Mouse (Mus musculus): ENCODE measurements around the gene Cdkl3. TPM values are rescaled to one million over a fixed set of nuclear protein-coding genes. Genes with fewer than 3 reads are reported as not detected.

The Cdkl3 gene
- polyA plus RNA-seq, 1 experiment from 2014 or later: 13.2 TPM

- no peak for DNase-seq (ENCODE audit: low spot score)
- Histone ChIP-seq H3K4me3 (ENCODE audit: low read depth, low read length) (no peak overlapping the region; the same call in 1 of the 2 replicates), H3K4me2 (ENCODE audit: low read depth, low read length, severe bottlenecking) (peak overlapping the region; percentile 66), H3K27ac (ENCODE audit: low read depth, low read length) (no peak overlapping the region), H3K27me3 (ENCODE audit: control insufficient read depth, insufficient read depth, low read length) (no peaks in the 10 kb centered on the region), H3K9me3 (ENCODE audit: control insufficient read depth, low read length) (no peaks in the 10 kb centered on the region), H3K36me3 (ENCODE audit: control insufficient read depth, insufficient read depth, low read length) (no peaks in the 10 kb centered on the region), H3K4me1 (replicated peaks; ENCODE audit: control insufficient read depth, insufficient read depth, low read length) (peaks cover 6% of the 10 kb centered on the region; the same call in 1 of the 2 replicates), H3K9ac (ENCODE audit: low read length) (peak overlapping the region; percentile 60; the same call in 1 of the 2 replicates)
- ATAC-seq (replicated peaks; ENCODE audit: low FRiP score): no peak
- WGBS: 72% methylated on average over 2 of the region's 2 CpGs
Observed at GRCm38 (mm10) chr11:52097596-52097995, 93.6 kb downstream of the Cdkl3 start.

DNA sequence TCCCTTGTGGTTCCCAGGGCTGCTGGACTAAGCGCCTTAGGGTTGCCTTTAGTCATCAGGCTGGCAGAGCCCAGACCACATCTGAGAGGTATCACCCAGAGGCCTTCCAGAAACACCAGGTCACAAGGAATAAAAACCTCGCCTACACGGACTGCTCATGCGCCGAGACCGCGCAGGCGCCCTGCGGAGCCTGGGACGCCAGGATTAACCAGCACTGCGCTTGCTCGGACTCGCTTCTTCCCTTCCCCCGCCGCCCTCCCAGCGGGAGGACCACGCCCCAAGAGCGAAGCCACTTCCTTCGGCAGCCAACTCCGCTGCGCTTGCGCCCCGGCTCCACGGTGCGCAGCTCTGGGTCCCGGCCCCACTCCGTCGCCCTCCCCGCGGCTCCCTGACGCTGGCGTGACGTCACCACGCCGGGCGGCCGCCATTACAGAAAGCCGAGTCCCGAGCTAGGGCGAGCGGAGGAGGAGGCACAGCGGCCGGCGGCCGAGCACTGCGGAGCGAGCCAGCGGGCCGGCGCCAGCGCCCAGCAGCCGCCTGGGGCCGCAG, 94.5 kb downstream of the Cdkl3 start, which contains the start of gene Ppp2ca:
Ppp2ca (plus strand) TSS at position 284 of the 549 bp plus-strand sequence.
- peak; percentile 98 for ATAC-seq (replicated peaks; ENCODE audit: low FRiP score)
- Histone ChIP-seq H3K4me1 (replicated peaks; ENCODE audit: control insufficient read depth, insufficient read depth, low read length) (peaks cover 6% of the 10 kb centered on the region; the same call in 1 of the 2 replicates), H3K9ac (ENCODE audit: low read length) (peak within 1 kb of the TSS; percentile 98), H3K27ac (ENCODE audit: low read depth, low read length) (peak within 1 kb of the TSS; percentile 98), H3K27me3 (ENCODE audit: control insufficient read depth, insufficient read depth, low read length) (no peaks in the 10 kb centered on the region), H3K36me3 (ENCODE audit: control insufficient read depth, insufficient read depth, low read length) (no peaks in the 10 kb centered on the region), H3K4me3 (ENCODE audit: low read depth, low read length) (peak within 1 kb of the TSS; percentile 98), H3K4me2 (ENCODE audit: low read depth, low read length, severe bottlenecking) (peak within 1 kb of the TSS; percentile 66), H3K9me3 (ENCODE audit: control insufficient read depth, low read length) (no peaks in the 10 kb centered on the region)
- WGBS: under 1% methylated on average over 52 of the region's 53 CpGs
- DNase-seq (ENCODE audit: low spot score): peak; percentile 98

- peak overlapping the region; percentile 98 for H3K4me3 ChIP-seq (ENCODE audit: low read depth, low read length)
- H3K9ac ChIP-seq (ENCODE audit: low read length): peak overlapping the region; percentile 98
- no peaks in the 10 kb centered on the region for H3K27me3 ChIP-seq (ENCODE audit: control insufficient read depth, insufficient read depth, low read length)
- no peaks in the 10 kb centered on the region for H3K36me3 ChIP-seq (ENCODE audit: control insufficient read depth, insufficient read depth, low read length)
- ATAC-seq (replicated peaks; ENCODE audit: low FRiP score): peak; percentile 89
- H3K27ac ChIP-seq (ENCODE audit: low read depth, low read length): peak overlapping the region; percentile 98
- peak overlapping the region; percentile 66 for H3K4me2 ChIP-seq (ENCODE audit: low read depth, low read length, severe bottlenecking)
- peaks cover 6% of the 10 kb centered on the region; the same call in 1 of the 2 replicates for H3K4me1 ChIP-seq (replicated peaks; ENCODE audit: control insufficient read depth, insufficient read depth, low read length)
- under 1% methylated on average over 72 of the region's 72 CpGs for WGBS
- DNase-seq (ENCODE audit: low spot score): peak; percentile 93
- H3K9me3 ChIP-seq (ENCODE audit: control insufficient read depth, low read length): no peaks in the 10 kb centered on the region
Observed at GRCm38 (mm10) chr11:52099031-52099761, 95.2 kb downstream of the Cdkl3 start.

GRCm38 (mm10) chr11:52099771-52100219, 95.8 kb downstream of the Cdkl3 start:
- DNase-seq (ENCODE audit: low spot score): no peak
- WGBS: 12% methylated on average over 7 of the region's 7 CpGs

GRCm38 (mm10) chr11:52102977-52103376, 99.0 kb downstream of the Cdkl3 start:
- Histone ChIP-seq H3K9me3 (ENCODE audit: control insufficient read depth, low read length) (no peaks in the 10 kb centered on the region), H3K4me3 (ENCODE audit: low read depth, low read length) (no peak overlapping the region), H3K36me3 (ENCODE audit: control insufficient read depth, insufficient read depth, low read length) (no peaks in the 10 kb centered on the region), H3K4me1 (replicated peaks; ENCODE audit: control insufficient read depth, insufficient read depth, low read length) (peaks cover 5% of the 10 kb centered on the region; the same call in 1 of the 2 replicates), H3K9ac (ENCODE audit: low read length) (no peak overlapping the region), H3K27me3 (ENCODE audit: control insufficient read depth, insufficient read depth, low read length) (no peaks in the 10 kb centered on the region), H3K4me2 (ENCODE audit: low read depth, low read length, severe bottlenecking) (no peak overlapping the region), H3K27ac (ENCODE audit: low read depth, low read length) (no peak overlapping the region)
- 91% methylated on average over 4 of the region's 4 CpGs for WGBS
- no peak for ATAC-seq (replicated peaks; ENCODE audit: low FRiP score)
- DNase-seq (ENCODE audit: low spot score): no peak

More at GRCm38 (mm10) chr11:52099771-52100219, 95.8 kb downstream of the Cdkl3 start:
- ATAC-seq (replicated peaks; ENCODE audit: low FRiP score): no peak
- H3K4me1 ChIP-seq (replicated peaks; ENCODE audit: control insufficient read depth, insufficient read depth, low read length): peaks cover 6% of the 10 kb centered on the region; the same call in 1 of the 2 replicates
- H3K36me3 ChIP-seq (ENCODE audit: control insufficient read depth, insufficient read depth, low read length): no peaks in the 10 kb centered on the region
- peak overlapping the region; percentile 66 for H3K4me2 ChIP-seq (ENCODE audit: low read depth, low read length, severe bottlenecking)
- H3K4me3 ChIP-seq (ENCODE audit: low read depth, low read length): peak overlapping the region; percentile 98
- no peaks in the 10 kb centered on the region for H3K9me3 ChIP-seq (ENCODE audit: control insufficient read depth, low read length)
- no peaks in the 10 kb centered on the region for H3K27me3 ChIP-seq (ENCODE audit: control insufficient read depth, insufficient read depth, low read length)
- H3K9ac ChIP-seq (ENCODE audit: low read length): peak overlapping the region; percentile 98
- H3K27ac ChIP-seq (ENCODE audit: low read depth, low read length): no peak overlapping the region

GRCm38 (mm10) chr11:52105503-52105902, 101.5 kb downstream of the Cdkl3 start:
- Histone ChIP-seq H3K27me3 (ENCODE audit: control insufficient read depth, insufficient read depth, low read length) (no peaks in the 10 kb centered on the region), H3K9me3 (ENCODE audit: control insufficient read depth, low read length) (no peaks in the 10 kb centered on the region), H3K4me3 (ENCODE audit: low read depth, low read length) (no peak overlapping the region), H3K9ac (ENCODE audit: low read length) (no peak overlapping the region), H3K36me3 (ENCODE audit: control insufficient read depth, insufficient read depth, low read length) (no peaks in the 10 kb centered on the region), H3K4me1 (replicated peaks; ENCODE audit: control insufficient read depth, insufficient read depth, low read length) (peaks cover 5% of the 10 kb centered on the region; the same call in 1 of the 2 replicates), H3K27ac (ENCODE audit: low read depth, low read length) (no peak overlapping the region), H3K4me2 (ENCODE audit: low read depth, low read length, severe bottlenecking) (no peak overlapping the region)
- ATAC-seq (replicated peaks; ENCODE audit: low FRiP score) (no peak), DNase-seq (ENCODE audit: low spot score) (no peak)

GRCm38 (mm10) chr11:52106037-52106436, 102.0 kb downstream of the Cdkl3 start:
- no peak for DNase-seq (ENCODE audit: low spot score)
- 96% methylated on average over 2 of the region's 2 CpGs for WGBS

GRCm38 (mm10) chr11:52106438-52106837, 102.4 kb downstream of the Cdkl3 start:
- ATAC-seq (replicated peaks; ENCODE audit: low FRiP score): no peak
- Histone ChIP-seq H3K27ac (ENCODE audit: low read depth, low read length) (no peak overlapping the region), H3K4me3 (ENCODE audit: low read depth, low read length) (no peak overlapping the region), H3K36me3 (ENCODE audit: control insufficient read depth, insufficient read depth, low read length) (no peaks in the 10 kb centered on the region), H3K4me2 (ENCODE audit: low read depth, low read length, severe bottlenecking) (no peak overlapping the region), H3K9me3 (ENCODE audit: control insufficient read depth, low read length) (no peaks in the 10 kb centered on the region), H3K4me1 (replicated peaks; ENCODE audit: control insufficient read depth, insufficient read depth, low read length) (peaks cover 3% of the 10 kb centered on the region; the same call in 1 of the 2 replicates), H3K9ac (ENCODE audit: low read length) (no peak overlapping the region), H3K27me3 (ENCODE audit: control insufficient read depth, insufficient read depth, low read length) (no peaks in the 10 kb centered on the region)
- DNase-seq (ENCODE audit: low spot score): no peak
- 92% methylated on average over 1 of the region's 1 CpGs for WGBS

More at GRCm38 (mm10) chr11:52106037-52106436, 102.0 kb downstream of the Cdkl3 start:
- no peak for ATAC-seq (replicated peaks; ENCODE audit: low FRiP score)
- H3K27me3 ChIP-seq (ENCODE audit: control insufficient read depth, insufficient read depth, low read length): no peaks in the 10 kb centered on the region
- no peak overlapping the region for H3K27ac ChIP-seq (ENCODE audit: low read depth, low read length)
- no peak overlapping the region for H3K9ac ChIP-seq (ENCODE audit: low read length)
- H3K36me3 ChIP-seq (ENCODE audit: control insufficient read depth, insufficient read depth, low read length): no peaks in the 10 kb centered on the region
- H3K4me2 ChIP-seq (ENCODE audit: low read depth, low read length, severe bottlenecking): no peak overlapping the region
- no peak overlapping the region for H3K4me3 ChIP-seq (ENCODE audit: low read depth, low read length)
- peaks cover 3% of the 10 kb centered on the region; the same call in 1 of the 2 replicates for H3K4me1 ChIP-seq (replicated peaks; ENCODE audit: control insufficient read depth, insufficient read depth, low read length)
- no peaks in the 10 kb centered on the region for H3K9me3 ChIP-seq (ENCODE audit: control insufficient read depth, low read length)

All from forebrain, embryonic 11.5 days (tissue).